Mouse (Mus musculus): ENCODE data around the gene Opn1sw. TPM values are rescaled to one million over a fixed set of nuclear protein-coding genes. Genes with fewer than 3 reads are reported as not detected.

Opn1sw gene
- 0.87 and 0.90 TPM in 2 replicates for polyA plus RNA-seq (2014; fragmentation: Nextera tagmentation; extraction: Ambion mirVana)

DNA sequence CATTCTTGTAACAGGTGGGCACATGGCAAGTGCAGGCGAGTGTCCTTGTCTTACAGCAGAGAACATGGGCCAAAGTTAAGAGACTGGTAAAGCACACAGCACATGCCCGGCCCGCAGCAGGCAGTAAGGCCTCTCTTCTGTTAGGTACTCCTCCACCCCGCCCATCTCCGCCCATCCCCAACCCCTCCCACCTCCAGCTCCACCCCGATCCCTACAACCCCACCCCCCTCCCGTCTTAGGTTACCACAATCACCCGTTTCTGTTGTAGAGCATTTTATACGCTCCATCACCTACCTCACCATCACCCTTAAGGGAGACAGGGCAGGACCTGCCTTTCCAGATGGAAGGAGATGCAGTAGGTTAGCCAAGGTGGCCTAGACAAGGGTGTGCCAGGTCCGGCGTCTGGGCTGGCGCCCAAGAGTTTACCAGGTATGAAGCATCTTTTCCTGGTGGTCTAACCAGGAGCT is at the start of gene Opn1sw:
Gene Opn1sw (minus strand): TSS at position 417 of the 467 bp plus-strand sequence.
- H3K27ac ChIP-seq (ENCODE audit: low read depth, low read length): no peak within 1 kb of the TSS
- no peaks in the 10 kb centered on the region for H3K36me3 ChIP-seq (ENCODE audit: control insufficient read depth, insufficient read depth, low read length)
- ATAC-seq (ENCODE audit: low FRiP score, low TSS enrichment): peak; percentile 80
- H3K4me2 ChIP-seq (replicated peaks; ENCODE audit: low read depth, low read length): peak within 1 kb of the TSS; percentile 49
- peaks cover 5% of the 10 kb centered on the region for H3K4me1 ChIP-seq (ENCODE audit: control insufficient read depth, insufficient read depth, low read length)
- 0 out of 2 replicates have a peak within 1 kb of the TSS, but pooled peaks have one; percentile 23 for H3K9ac ChIP-seq (ENCODE audit: low read depth, low read length)
- 2% methylated on average over 12 of the region's 12 CpGs for whole genome bisulfite sequencing
- no peaks in the 10 kb centered on the region for H3K9me3 ChIP-seq (ENCODE audit: control insufficient read depth, low read length)
- H3K27me3 ChIP-seq (ENCODE audit: control insufficient read depth, insufficient read depth, low read length): no peaks in the 10 kb centered on the region
- peak within 1 kb of the TSS; percentile 41 for H3K4me3 ChIP-seq (ENCODE audit: low read length)

DNA sequence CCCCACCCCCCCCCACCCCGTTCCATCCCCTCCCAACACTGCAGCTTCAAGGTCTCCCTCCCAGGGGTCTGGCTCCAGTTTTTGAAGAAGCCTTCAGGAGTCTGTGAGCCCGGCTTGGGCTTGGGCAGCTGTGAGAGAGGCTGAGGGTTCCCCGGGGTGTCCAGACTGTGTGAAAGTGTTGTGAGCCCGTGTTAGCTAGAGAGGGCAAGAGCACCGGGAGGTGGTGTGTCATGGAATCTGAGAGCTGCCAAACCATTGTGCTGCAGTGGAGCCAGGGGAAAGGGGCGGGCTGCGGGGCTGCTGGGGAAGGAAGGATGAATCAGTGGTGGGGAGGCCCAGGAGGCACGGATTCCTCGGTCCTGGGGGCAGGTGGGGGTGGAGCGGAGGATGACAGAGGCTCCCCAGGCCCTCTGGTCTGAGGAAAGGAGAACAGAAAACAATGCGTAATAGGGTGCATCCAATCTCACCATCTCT is 48.2 kb upstream of the Opn1sw start:
- Histone ChIP-seq H3K27ac (ENCODE audit: low read depth, low read length) (peak overlapping the region; percentile 89), H3K36me3 (ENCODE audit: control insufficient read depth, insufficient read depth, low read length) (peaks cover 14% of the 10 kb centered on the region; the same call in 1 of the 2 replicates), H3K4me1 (ENCODE audit: control insufficient read depth, insufficient read depth, low read length) (peaks cover 32% of the 10 kb centered on the region), H3K9ac (ENCODE audit: low read depth, low read length) (peak overlapping the region; percentile 37), H3K4me3 (ENCODE audit: low read length) (peak overlapping the region; percentile 60), H3K9me3 (ENCODE audit: control insufficient read depth, low read length) (no peaks in the 10 kb centered on the region), H3K4me2 (replicated peaks; ENCODE audit: low read depth, low read length) (peak overlapping the region; percentile 86), H3K27me3 (ENCODE audit: control insufficient read depth, insufficient read depth, low read length) (peaks cover 4% of the 10 kb centered on the region)
- 6% methylated on average over 10 of the region's 11 CpGs for WGBS
- peak; percentile 14 for ATAC-seq (ENCODE audit: low FRiP score, low TSS enrichment)

DNA sequence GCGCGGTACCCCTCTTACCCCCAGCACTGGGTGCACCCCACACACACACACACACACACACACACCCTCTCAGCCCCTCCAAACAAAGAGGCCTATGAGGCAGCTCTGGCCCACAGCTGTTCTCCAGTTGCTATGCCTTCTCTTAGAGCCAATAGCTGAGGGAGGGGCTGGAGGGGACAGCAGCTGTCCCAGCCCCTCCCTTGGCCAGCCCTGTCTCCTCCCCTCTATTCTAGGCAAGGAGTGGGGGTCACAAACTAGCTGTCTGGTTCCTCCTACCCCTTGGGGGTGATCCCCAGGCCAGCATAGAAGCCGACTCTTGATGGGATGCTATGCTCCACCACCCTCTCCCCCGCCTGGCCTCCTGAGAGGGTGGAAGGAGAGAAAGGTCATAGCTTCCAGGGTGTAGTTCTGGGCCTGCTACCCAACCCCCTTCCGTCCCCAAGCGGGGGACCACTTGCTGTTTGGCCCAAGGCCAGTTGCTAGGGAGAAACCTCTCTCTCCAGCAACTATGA is 47.7 kb upstream of the Opn1sw start:
- Histone ChIP-seq H3K4me3 (ENCODE audit: low read length) (peak overlapping the region; percentile 60), H3K9ac (ENCODE audit: low read depth, low read length) (peak overlapping the region; percentile 53), H3K36me3 (ENCODE audit: control insufficient read depth, insufficient read depth, low read length) (peaks cover 14% of the 10 kb centered on the region; the same call in 1 of the 2 replicates), H3K9me3 (ENCODE audit: control insufficient read depth, low read length) (no peaks in the 10 kb centered on the region), H3K27ac (ENCODE audit: low read depth, low read length) (peak overlapping the region; percentile 89), H3K4me2 (replicated peaks; ENCODE audit: low read depth, low read length) (peak overlapping the region; percentile 86), H3K27me3 (ENCODE audit: control insufficient read depth, insufficient read depth, low read length) (peaks cover 4% of the 10 kb centered on the region), H3K4me1 (ENCODE audit: control insufficient read depth, insufficient read depth, low read length) (peaks cover 32% of the 10 kb centered on the region)
- 3% methylated on average over 6 of the region's 6 CpGs for WGBS
- peak; percentile 50 for ATAC-seq (ENCODE audit: low FRiP score, low TSS enrichment)

DNA sequence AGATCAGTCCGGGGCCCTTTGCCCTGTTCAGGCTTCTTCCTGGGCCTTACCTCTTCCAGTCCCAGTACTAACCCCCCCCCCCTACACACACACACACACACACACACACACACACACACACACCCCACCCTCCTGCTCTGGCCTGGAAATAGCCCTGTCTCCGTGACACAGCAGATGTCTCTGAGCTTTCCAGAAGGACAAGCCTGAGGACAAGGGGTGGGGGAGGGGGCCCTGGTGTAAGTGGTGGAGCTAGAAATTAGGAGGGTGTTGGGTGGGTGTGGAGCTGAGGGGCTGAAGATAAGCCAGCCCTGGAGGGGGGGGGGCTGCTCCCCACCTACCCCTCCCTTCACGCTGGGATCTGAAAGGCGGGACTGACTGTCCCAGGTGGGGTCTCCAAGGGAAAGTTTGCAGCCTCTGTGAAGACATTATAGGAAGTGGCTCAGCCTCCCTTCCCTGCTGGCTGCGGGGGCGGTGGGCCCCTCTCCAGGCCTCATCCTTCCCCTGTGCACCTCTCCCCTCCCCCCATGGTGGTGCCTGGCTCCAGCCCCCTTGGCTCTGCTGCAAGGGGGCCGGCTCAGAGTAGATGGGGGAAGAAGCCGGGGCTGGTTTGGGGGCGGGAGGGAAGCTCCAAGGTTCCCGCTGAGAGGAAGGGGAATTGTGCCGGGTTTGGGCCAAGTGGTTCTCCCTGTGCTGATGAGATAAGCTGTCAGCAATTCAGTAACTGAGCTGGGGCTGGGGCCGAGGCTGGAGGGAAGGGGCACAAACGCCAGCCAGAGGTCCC is 46.8 kb upstream of the Opn1sw start:
- Histone ChIP-seq H3K4me1 (ENCODE audit: control insufficient read depth, insufficient read depth, low read length) (peaks cover 32% of the 10 kb centered on the region), H3K9ac (ENCODE audit: low read depth, low read length) (peak overlapping the region; percentile 53), H3K9me3 (ENCODE audit: control insufficient read depth, low read length) (no peaks in the 10 kb centered on the region), H3K4me2 (replicated peaks; ENCODE audit: low read depth, low read length) (peak overlapping the region; percentile 86), H3K27ac (ENCODE audit: low read depth, low read length) (peak overlapping the region; percentile 89), H3K36me3 (ENCODE audit: control insufficient read depth, insufficient read depth, low read length) (peaks cover 7% of the 10 kb centered on the region; the same call in 1 of the 2 replicates), H3K4me3 (ENCODE audit: low read length) (peak overlapping the region; percentile 60), H3K27me3 (ENCODE audit: control insufficient read depth, insufficient read depth, low read length) (peaks cover 4% of the 10 kb centered on the region)
- peak; percentile 61 for ATAC-seq (ENCODE audit: low FRiP score, low TSS enrichment)
- whole genome bisulfite sequencing: 4% methylated on average over 11 of the region's 13 CpGs

GRCm38 (mm10) chr6:29433804-29434795 is 45.8 kb upstream of the Opn1sw start:
- no peaks in the 10 kb centered on the region for H3K9me3 ChIP-seq (ENCODE audit: control insufficient read depth, low read length)
- H3K27me3 ChIP-seq (ENCODE audit: control insufficient read depth, insufficient read depth, low read length): peaks cover 4% of the 10 kb centered on the region
- peaks cover 32% of the 10 kb centered on the region for H3K4me1 ChIP-seq (ENCODE audit: control insufficient read depth, insufficient read depth, low read length)
- peak; percentile 2; the same call in 1 of the 2 replicates for ATAC-seq (ENCODE audit: low FRiP score, low TSS enrichment)
- H3K4me2 ChIP-seq (replicated peaks; ENCODE audit: low read depth, low read length): peak overlapping the region; percentile 86
- peak overlapping the region; percentile 60 for H3K4me3 ChIP-seq (ENCODE audit: low read length)
- H3K9ac ChIP-seq (ENCODE audit: low read depth, low read length): peak overlapping the region; percentile 66
- H3K27ac ChIP-seq (ENCODE audit: low read depth, low read length): peak overlapping the region; percentile 89; the same call in 1 of the 2 replicates
- peaks cover 3% of the 10 kb centered on the region; the same call in 1 of the 2 replicates for H3K36me3 ChIP-seq (ENCODE audit: control insufficient read depth, insufficient read depth, low read length)
- 5% methylated on average over 27 of the region's 27 CpGs for WGBS

GRCm38 (mm10) chr6:29433038-29433803 is 45.0 kb upstream of the Opn1sw start, which contains the start of gene Flnc:
Gene Flnc (plus strand): TSS chr6:29433256.
- Histone ChIP-seq H3K27ac (ENCODE audit: low read depth, low read length) (no peak within 1 kb of the TSS; the same call in 1 of the 2 replicates), H3K4me1 (ENCODE audit: control insufficient read depth, insufficient read depth, low read length) (peaks cover 32% of the 10 kb centered on the region), H3K27me3 (ENCODE audit: control insufficient read depth, insufficient read depth, low read length) (peaks cover 4% of the 10 kb centered on the region), H3K9ac (ENCODE audit: low read depth, low read length) (peak within 1 kb of the TSS; percentile 66), H3K4me3 (ENCODE audit: low read length) (peak within 1 kb of the TSS; percentile 60), H3K9me3 (ENCODE audit: control insufficient read depth, low read length) (no peaks in the 10 kb centered on the region), H3K36me3 (ENCODE audit: control insufficient read depth, insufficient read depth, low read length) (no peaks in the 10 kb centered on the region; the same call in 1 of the 2 replicates), H3K4me2 (replicated peaks; ENCODE audit: low read depth, low read length) (peak within 1 kb of the TSS; percentile 86)
- WGBS: under 1% methylated on average over 75 of the region's 77 CpGs
- ATAC-seq (ENCODE audit: low FRiP score, low TSS enrichment): peak; percentile 26

GRCm38 (mm10) chr6:29432676-29433037 is 44.4 kb upstream of the Opn1sw start:
- no peaks in the 10 kb centered on the region for H3K36me3 ChIP-seq (ENCODE audit: control insufficient read depth, insufficient read depth, low read length)
- peak overlapping the region; percentile 60 for H3K4me3 ChIP-seq (ENCODE audit: low read length)
- ATAC-seq (ENCODE audit: low FRiP score, low TSS enrichment): no peak
- H3K27me3 ChIP-seq (ENCODE audit: control insufficient read depth, insufficient read depth, low read length): peaks cover 4% of the 10 kb centered on the region
- H3K9me3 ChIP-seq (ENCODE audit: control insufficient read depth, low read length): no peaks in the 10 kb centered on the region
- H3K4me1 ChIP-seq (ENCODE audit: control insufficient read depth, insufficient read depth, low read length): peaks cover 32% of the 10 kb centered on the region
- H3K4me2 ChIP-seq (replicated peaks; ENCODE audit: low read depth, low read length): peak overlapping the region; percentile 86
- H3K9ac ChIP-seq (ENCODE audit: low read depth, low read length): peak overlapping the region; percentile 66; the same call in 1 of the 2 replicates
- H3K27ac ChIP-seq (ENCODE audit: low read depth, low read length): no peak overlapping the region

GRCm38 (mm10) chr6:29432156-29432555 is 43.9 kb upstream of the Opn1sw start:
- no peak overlapping the region for H3K27ac ChIP-seq (ENCODE audit: low read depth, low read length)
- WGBS: 61% methylated on average over 3 of the region's 3 CpGs

More at GRCm38 (mm10) chr6:29432156-29432555, 43.9 kb upstream of the Opn1sw start:
- no peak overlapping the region for H3K9ac ChIP-seq (ENCODE audit: low read depth, low read length)
- peaks cover 4% of the 10 kb centered on the region for H3K27me3 ChIP-seq (ENCODE audit: control insufficient read depth, insufficient read depth, low read length)
- peaks cover 32% of the 10 kb centered on the region for H3K4me1 ChIP-seq (ENCODE audit: control insufficient read depth, insufficient read depth, low read length)
- H3K36me3 ChIP-seq (ENCODE audit: control insufficient read depth, insufficient read depth, low read length): no peaks in the 10 kb centered on the region
- H3K9me3 ChIP-seq (ENCODE audit: control insufficient read depth, low read length): no peaks in the 10 kb centered on the region
- no peak overlapping the region for H3K4me3 ChIP-seq (ENCODE audit: low read length)
- no peak overlapping the region for H3K4me2 ChIP-seq (replicated peaks; ENCODE audit: low read depth, low read length)
- no peak for ATAC-seq (ENCODE audit: low FRiP score, low TSS enrichment)
